Mouse (Mus musculus) cerebellum, adult 2 months (tissue): ENCODE data around the gene Sla2.

Experiments
- CTCF ChIP-seq: fragments of 200-500 bp; IDR thresholded peaks from 2 replicates; pipeline ENCODE4 v1.5.1; 2011; ENCODE audit warnings: low read depth, mild to moderate bottlenecking, control low read depth, low read length, moderate library complexity, borderline replicate concordance; ENCODE audit not compliant: insufficient read depth
- POLR2A ChIP-seq: fragments of 200-500 bp; IDR thresholded peaks from 2 replicates; pipeline ENCODE4 v1.6.1; 2011; ENCODE audit warnings: low read length, control low read depth, borderline replicate concordance; ENCODE audit not compliant: insufficient read depth

- TF ChIP-seq CTCF: no peak
- no peak for TF ChIP-seq POLR2A
Observed at GRCm38 (mm10) chr2:156856311-156856710, 30.7 kb downstream of the Sla2 start.
